Mouse (Mus musculus) kidney, postnatal 36 days (tissue): Measurements from ENCODE around the gene Prr29.

Experiments used
- DNase-seq, 2 experiments: peaks; one replicate each; pipeline ENCODE4 v3.0.0; 2021 to 2022; ENCODE audit warnings: mixed read lengths in 2 of 2

Prr29 gene

DNA sequence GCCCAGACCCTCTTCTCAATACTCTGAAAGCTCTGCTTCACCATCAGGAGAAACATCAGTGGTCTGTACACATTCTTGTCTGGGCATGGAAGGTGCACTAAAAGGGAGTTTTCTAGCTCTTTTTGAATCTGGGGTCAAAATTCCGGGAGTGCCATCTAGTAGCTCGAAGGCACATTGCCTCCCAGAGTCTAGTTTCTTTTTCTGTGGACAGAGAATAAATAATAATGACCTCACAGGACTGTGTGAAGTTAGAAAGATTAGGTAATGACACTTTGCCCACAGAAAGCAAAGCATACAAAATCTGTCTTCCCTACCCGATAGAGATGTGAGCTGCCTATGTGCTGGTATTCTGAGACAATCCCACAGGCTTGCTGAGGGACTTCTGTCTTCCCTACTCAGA lies 45.2 kb downstream of the Prr29 start:
- DNase-seq: no peak

DNA sequence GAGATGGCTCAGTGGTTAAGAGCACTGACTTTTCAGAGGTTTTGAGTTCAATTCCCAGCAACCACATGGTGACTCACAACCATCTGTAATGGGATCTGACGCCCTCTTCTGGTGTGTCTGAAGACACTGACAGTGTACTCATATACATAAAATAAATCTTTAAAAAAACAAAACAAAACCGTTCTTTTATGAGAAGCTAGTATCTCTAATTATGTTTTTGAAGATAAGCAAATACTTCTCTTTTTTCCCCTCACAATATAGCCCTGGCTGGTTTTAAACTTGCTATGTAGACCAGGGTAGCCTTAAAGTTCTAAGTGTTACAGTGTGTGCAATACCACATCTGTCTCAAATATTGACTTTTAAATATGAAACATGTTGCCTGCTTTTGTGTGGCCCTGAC lies 45.9 kb downstream of the Prr29 start:
- no peak for DNase-seq

DNA sequence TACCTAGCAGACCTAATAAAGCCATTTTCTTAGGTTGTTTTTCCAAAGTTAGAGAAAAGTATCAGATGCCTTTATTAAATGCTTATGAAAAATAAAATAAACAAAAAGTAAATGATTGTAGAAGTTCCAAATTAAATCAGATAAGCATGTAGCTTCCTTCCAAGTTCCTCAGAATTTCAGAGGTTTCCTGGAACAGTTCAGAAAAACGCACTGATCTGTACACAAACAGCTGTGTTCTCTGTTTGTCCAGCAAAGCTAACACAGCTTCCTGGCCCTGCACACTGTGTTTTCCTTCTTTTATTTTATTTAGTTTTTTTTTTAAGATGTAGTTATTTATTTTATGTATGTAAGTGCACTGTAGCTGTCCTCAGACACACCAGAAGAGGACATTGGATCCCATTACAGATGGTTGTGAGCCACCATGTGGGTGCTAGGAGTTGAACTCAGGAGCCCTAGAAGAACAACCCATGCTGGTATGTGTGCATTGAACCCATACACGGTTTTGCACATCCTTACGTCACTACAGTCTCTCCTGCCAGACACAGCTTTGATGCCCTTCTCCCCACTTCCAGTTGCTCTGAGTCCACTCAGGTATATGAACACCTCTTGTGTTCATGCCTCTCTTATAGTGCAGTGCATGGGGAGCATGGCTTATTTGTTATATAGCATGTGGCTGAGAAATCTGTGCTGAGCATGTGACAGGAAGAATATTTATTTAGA lies 47.5 kb downstream of the Prr29 start:
- DNase-seq: no peak

DNA sequence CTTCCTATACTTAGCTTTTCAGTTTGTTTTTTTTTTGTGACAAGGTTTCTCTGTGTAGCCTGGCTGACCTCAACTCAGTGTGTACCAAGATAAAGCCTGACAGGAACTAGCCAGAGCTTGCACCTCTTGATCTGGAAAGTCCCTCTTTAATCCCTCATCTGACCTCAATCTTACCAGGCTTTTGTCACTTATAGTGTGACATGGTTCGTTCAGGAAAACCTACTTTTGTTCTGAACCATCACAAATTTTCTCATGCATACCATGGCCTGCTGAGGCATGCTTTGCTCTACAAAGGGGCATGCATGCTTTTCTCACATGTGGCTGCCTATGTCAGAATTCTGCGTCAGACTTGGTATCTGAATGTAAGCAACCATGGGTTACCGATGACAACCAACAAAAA lies 51.1 kb downstream of the Prr29 start:
- DNase-seq: no peak

DNA sequence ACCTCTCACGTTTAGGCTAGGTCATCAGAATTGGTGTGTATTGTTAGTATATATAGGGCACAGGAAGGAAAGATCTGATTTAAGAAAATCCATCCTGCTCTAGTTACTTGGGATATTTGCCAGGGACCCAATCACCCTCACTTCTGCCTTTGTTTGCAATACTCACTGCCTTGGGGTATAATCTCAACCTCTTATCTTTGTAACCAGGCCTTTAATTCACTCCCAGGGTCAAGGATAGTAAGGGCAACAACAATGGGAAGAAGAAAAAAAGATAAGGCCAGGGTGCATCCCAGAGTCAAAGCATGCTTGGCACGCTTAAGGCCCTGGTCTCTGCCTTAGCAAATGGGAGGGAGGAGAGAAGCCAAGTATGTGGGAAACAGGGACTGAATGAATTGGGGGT lies 52.6 kb downstream of the Prr29 start:
- DNase-seq: no peak

DNA sequence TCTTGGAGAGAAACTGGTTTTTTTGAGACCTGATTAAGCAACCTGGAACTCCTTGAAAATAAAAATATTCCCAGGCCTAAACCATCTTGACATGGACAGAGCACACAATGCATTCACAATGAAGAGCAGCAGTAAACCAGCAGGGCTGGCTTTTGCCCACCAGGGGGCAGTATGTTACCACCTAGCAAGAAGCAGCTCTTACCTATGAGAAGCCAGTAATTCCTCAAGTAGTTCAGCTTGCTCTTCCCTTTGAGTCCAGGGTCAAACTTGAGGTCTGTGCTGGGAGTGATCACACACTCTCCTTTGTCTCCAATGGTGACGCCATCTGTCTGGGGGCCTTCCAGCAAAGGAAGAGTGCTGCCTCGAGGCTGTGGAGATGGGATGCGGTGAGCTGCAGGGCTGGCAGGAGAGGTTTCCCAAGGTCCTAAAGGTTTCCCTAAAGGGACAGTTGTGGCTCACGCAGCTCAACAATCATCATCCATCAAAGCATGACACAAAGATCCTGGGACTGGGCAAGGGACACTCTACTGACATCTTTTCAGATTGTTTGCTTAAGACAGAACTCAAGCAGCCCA lies 53.4 kb downstream of the Prr29 start:
- DNase-seq: peak; percentile 85 to 90

DNA sequence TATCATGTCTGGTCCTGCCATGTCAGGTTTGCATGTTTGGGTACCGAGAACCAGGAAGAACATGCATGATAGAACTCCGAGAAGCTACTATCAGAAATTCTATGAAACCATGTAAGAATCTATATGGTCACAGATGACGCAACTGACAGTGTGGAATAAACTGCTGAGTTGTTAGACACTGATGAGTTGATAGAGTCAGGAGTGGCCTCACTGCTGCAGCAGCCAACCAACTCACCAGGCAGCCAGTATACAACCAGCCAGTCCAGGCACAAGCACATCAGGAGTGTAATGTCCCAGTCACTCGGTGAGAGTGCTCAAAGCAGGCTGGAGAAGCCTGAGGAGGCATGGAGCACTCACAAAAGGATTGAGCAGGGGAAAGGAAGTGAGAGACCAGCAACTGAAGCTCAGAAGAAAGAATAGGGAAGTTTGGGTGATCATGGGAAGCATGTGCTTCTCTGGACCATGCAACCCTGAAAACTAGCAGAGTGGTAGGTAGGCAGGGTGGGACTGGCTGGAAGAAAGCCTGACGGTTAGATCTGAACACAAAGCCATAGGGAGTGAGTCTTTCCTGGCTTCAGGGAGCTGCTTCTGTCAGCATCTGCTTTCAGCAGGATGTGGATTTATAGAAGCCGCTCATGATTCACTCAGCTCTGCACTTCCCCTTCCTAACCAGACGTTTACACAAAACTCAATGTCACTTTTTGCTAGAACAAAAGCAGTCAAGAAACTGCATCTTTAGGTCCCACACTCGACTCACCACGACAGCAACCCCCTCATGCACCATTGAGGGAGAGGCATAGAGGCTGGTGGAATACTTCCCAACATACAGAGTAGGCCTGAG lies 54.2 kb downstream of the Prr29 start:
- no peak for DNase-seq

DNA sequence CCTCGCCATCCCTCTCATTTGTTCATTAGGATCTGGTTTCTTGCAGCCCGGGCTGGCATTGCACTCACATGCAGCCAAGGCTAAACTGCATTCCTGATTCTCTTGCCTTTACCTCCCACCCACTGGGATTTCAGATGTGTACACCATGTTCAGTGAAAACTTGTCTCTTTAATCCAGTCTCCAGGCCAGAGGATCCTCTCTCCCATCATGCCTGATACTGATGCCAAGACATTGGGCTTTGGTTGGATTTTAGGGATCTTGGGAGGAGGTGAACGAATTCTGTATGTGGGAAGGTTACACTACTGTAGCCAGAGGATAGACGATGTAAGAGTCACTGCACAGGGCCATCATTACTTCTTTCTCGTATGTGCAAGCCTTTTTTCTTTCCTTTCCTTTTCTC lies 59.9 kb downstream of the Prr29 start:
- no peak for DNase-seq

DNA sequence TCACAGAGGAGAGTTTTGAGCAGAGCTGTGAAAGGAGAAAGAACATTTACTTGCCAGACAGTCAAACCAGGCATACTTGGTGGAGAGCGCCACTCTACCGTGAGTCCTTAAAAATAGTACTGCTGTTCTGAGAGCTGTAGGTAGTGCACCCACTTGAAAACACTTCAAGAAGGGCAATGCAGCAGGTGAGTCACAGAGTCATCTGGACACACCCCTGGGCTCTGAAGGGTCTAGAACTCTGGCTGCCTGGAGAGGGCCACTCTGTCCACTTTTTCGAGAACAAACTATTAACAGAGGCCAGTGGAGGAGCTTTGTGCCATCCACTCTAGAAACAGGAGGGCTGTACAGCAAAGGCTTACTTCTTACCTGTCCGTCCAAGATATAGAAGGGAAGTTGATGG lies 61.2 kb downstream of the Prr29 start:
- DNase-seq: no peak
